Mouse (Mus musculus) CH12.LX (cell line): ENCODE results near the gene Glp2r. TPM values are rescaled to one million over a fixed set of nuclear protein-coding genes. Genes with fewer than 3 reads are reported as not detected.

Source experiments
- DNase-seq: peaks from one replicate; pipeline ENCODE4 v3.0.0-alpha.2; 2013; ENCODE audit errors: extremely low read depth
- H3K27ac ChIP-seq: 2 replicates; pipeline ENCODE4 v1.5.1; 2012; ENCODE audit warnings: low read depth, mild to moderate bottlenecking, control low read depth, moderate library complexity; ENCODE audit not compliant: insufficient read depth
- H3K27me3 ChIP-seq: replicated peaks from 2 replicates; pipeline ENCODE3; 2012; ENCODE audit warnings: inconsistent platforms
- H3K36me3 ChIP-seq, 2 experiments: replicated peaks in 1 of 2; 2 replicates each; pipeline versions ENCODE3 to v1.6.1; 2012; ENCODE audit warnings: inconsistent platforms in 1 of 2, low read length in 1 of 2, mild to moderate bottlenecking in 1 of 2, mixed read lengths in 1 of 2, moderate library complexity in 1 of 2; ENCODE audit not compliant: control insufficient read depth in 1 of 2, insufficient read depth in 1 of 2
- H3K4me1 ChIP-seq, 2 experiments: 2 replicates each; pipeline ENCODE4 v1.6.1; 2012; ENCODE audit warnings: inconsistent platforms in 1 of 2, moderate library complexity in 1 of 2; ENCODE audit not compliant: insufficient read depth in 2 of 2, control insufficient read depth in 1 of 2
- H3K4me2 ChIP-seq: 2 replicates; pipeline ENCODE4 v1.6.1; 2012; ENCODE audit warnings: low read depth, mild to moderate bottlenecking, control low read depth; ENCODE audit not compliant: poor library complexity, insufficient read depth, severe bottlenecking
- H3K4me3 ChIP-seq, 3 experiments: fragments of 150-350 bp in 1 of 3; sonication (generic) in 1 of 3; replicated peaks in 1 of 3; 2 replicates each; pipeline versions ENCODE3 to v1.5.1; 2011 to 2012; ENCODE audit warnings: low read depth in 2 of 3, low read length in 2 of 3, mild to moderate bottlenecking in 2 of 3, moderate library complexity in 2 of 3, control low read depth in 1 of 3, improper control_type of control experiment in 1 of 3, inconsistent platforms in 1 of 3, mixed read lengths in 1 of 3; ENCODE audit not compliant: poor library complexity in 1 of 3
- H3K79me2 ChIP-seq: replicated peaks from 2 replicates; pipeline ENCODE4 v1.6.1; 2012; ENCODE audit warnings: mild to moderate bottlenecking, moderate library complexity; ENCODE audit not compliant: control insufficient read depth, poor library complexity, insufficient read depth, severe bottlenecking; ENCODE audit errors: extremely low read depth
- H3K9ac ChIP-seq: 2 replicates; pipeline ENCODE4 v1.6.1; 2012; ENCODE audit warnings: low read depth, mild to moderate bottlenecking, control low read depth, moderate library complexity; ENCODE audit not compliant: insufficient read depth
- H3K9me3 ChIP-seq: replicated peaks from 2 replicates; pipeline ENCODE3; 2012; ENCODE audit warnings: low read length, inconsistent platforms, mixed read lengths
- BHLHE40 ChIP-seq: IDR thresholded peaks from 2 replicates; pipeline ENCODE4 v1.6.1; 2011; ENCODE audit warnings: mild to moderate bottlenecking, low read depth, low read length, improper control_type of control experiment
- CHD2 ChIP-seq: IDR thresholded peaks from 2 replicates; pipeline ENCODE4 v1.6.1; 2011; ENCODE audit warnings: low read length, improper control_type of control experiment
- CTCF ChIP-seq, 2 experiments: IDR thresholded peaks in 1 of 2; conservative IDR thresholded peaks in 1 of 2; 2 replicates each; pipeline ENCODE4 v1.5.1; 2011 to 2012; ENCODE audit warnings: low read depth in 2 of 2, low read length in 2 of 2, improper control_type of control experiment in 1 of 2, inconsistent platforms in 1 of 2, mild to moderate bottlenecking in 1 of 2, moderate library complexity in 1 of 2
- ETS1 ChIP-seq: conservative IDR thresholded peaks from 2 replicates; pipeline ENCODE4 v1.6.1; 2012; ENCODE audit warnings: low read depth, mild to moderate bottlenecking, inconsistent platforms, low read length, improper control_type of control experiment, moderate library complexity
- HCFC1 ChIP-seq: IDR thresholded peaks from 2 replicates; pipeline ENCODE4 v1.6.1; 2012; ENCODE audit warnings: low read depth, mild to moderate bottlenecking, inconsistent platforms, low read length, improper control_type of control experiment
- JUN ChIP-seq: IDR thresholded peaks from 2 replicates; pipeline ENCODE4 v1.6.1; 2011; ENCODE audit warnings: low read depth, mild to moderate bottlenecking, low read length, improper control_type of control experiment, moderate library complexity; ENCODE audit not compliant: insufficient read depth
- KAT2A ChIP-seq: IDR thresholded peaks from 2 replicates; pipeline ENCODE4 v1.6.1; 2012; ENCODE audit warnings: low read length, improper control_type of control experiment, inconsistent platforms; ENCODE audit not compliant: insufficient replicate concordance
- MAX ChIP-seq: IDR thresholded peaks from 2 replicates; pipeline ENCODE4 v1.6.1; 2011; ENCODE audit warnings: low read length, improper control_type of control experiment
- MYC ChIP-seq: IDR thresholded peaks from 2 replicates; pipeline ENCODE4 v1.6.1; 2011; ENCODE audit warnings: low read depth, mild to moderate bottlenecking, improper control_type of control experiment, low read length
- NRF1 ChIP-seq: IDR thresholded peaks from 2 replicates; pipeline ENCODE4 v1.6.1; 2014; ENCODE audit warnings: low read depth, mild to moderate bottlenecking, inconsistent platforms, low read length, improper control_type of control experiment, moderate library complexity
- PAX5 ChIP-seq: IDR thresholded peaks from 2 replicates; pipeline ENCODE4 v1.6.1; 2012; ENCODE audit warnings: low read length, inconsistent platforms, mixed read lengths
- POLR2AphosphoS2 ChIP-seq: IDR thresholded peaks from 2 replicates; pipeline ENCODE4 v1.6.1; 2011; ENCODE audit warnings: low read depth, low read length, improper control_type of control experiment
- RAD21 ChIP-seq: IDR thresholded peaks from 2 replicates; pipeline ENCODE4 v1.6.1; 2011; ENCODE audit warnings: low read depth, mild to moderate bottlenecking, low read length, improper control_type of control experiment, moderate library complexity
- SMC3 ChIP-seq: IDR thresholded peaks from 2 replicates; pipeline ENCODE4 v1.6.1; 2011; ENCODE audit warnings: low read depth, low read length, improper control_type of control experiment
- TCF12 ChIP-seq: IDR thresholded peaks from 2 replicates; pipeline ENCODE4 v1.6.1; 2014; ENCODE audit warnings: low read depth, mild to moderate bottlenecking, inconsistent platforms, low read length, improper control_type of control experiment
- ZC3H11A ChIP-seq: IDR thresholded peaks from 2 replicates; pipeline ENCODE4 v1.6.1; 2012; ENCODE audit warnings: low read depth, mild to moderate bottlenecking, inconsistent platforms, low read length, improper control_type of control experiment
- ZKSCAN1 ChIP-seq: IDR thresholded peaks from 2 replicates; pipeline ENCODE4 v1.6.1; 2012; ENCODE audit warnings: low read depth, inconsistent platforms, low read length, improper control_type of control experiment, borderline replicate concordance
- dilution Hi-C: fragments of 300-500 bp; cut with MboI; formaldehyde crosslinking; loops from 2 replicates; pipeline ENCODE4 v1.14.3; 2020; ENCODE audit warnings: low sequenced_read_pairs; ENCODE audit not compliant: extremely low pct_unique_long_range_greater_than_20kb, extremely low pct_ligation_motif_present
- in situ Hi-C: fragments of 300-500 bp; cut with MboI; formaldehyde crosslinking; loops from 3 replicates; pipeline ENCODE4 v1.14.3; 2019; ENCODE audit warnings: low sequenced_read_pairs, low pct_ligation_motif_present, low pct_unique_long_range_greater_than_20kb, mixed read lengths
- polyA plus RNA-seq: library from polyadenylated mRNA; unstranded; fragments of >175 nt; gene quantifications from 2 replicates; pipeline ENCODE4 v1.2.1, GENCODE M21; 2012; ENCODE audit warnings: low read depth; ENCODE audit not compliant: insufficient read length
- total RNA-seq, 2 experiments: library from RNA; depleted of rRNA; stranded (reverse); fragments of 300-350 nt in 1 of 2; fragments of >200 nt in 1 of 2; gene quantifications; 2 replicates each; pipeline ENCODE4 v1.2.3; 2012 to 2014

Glp2r gene
- total and polyA plus RNA-seq, 3 experiments, result 0.04 to 0.09 (median 0.07) TPM

DNA sequence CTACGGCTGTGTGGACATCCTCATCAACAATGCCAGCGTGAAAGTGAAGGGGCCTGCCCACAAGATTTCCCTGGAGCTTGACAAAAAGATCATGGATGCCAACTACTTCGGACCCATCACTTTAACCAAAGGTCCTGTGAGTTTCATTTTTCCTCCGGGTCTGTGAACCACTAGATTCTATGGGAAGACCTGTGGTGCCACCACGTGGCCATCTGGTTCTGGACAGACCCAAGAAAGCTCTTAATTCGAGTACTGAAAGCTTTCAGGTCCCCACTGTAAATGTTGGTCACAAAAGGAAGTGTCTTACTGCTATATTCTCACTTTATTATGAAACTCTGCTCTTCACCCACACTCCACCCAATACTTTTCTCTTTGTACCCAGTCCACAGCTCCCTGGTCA, 40.6 kb upstream of the Glp2r start:
- in situ Hi-C loops, result no loop called here
- peak overlapping the region in 1 of 3 experiments; percentile 2 for H3K4me3 ChIP-seq
- no peak overlapping the region for H3K9ac ChIP-seq
- H3K27me3 ChIP-seq, result peaks cover 17% of the 10 kb centered on the region
- H3K36me3 ChIP-seq, result no peaks in the 10 kb centered on the region
- H3K79me2 ChIP-seq, result no peaks in the 10 kb centered on the region
- H3K4me2 ChIP-seq, result peak overlapping the region; percentile 68
- no peak overlapping the region for H3K27ac ChIP-seq
- H3K9me3 ChIP-seq, result no peaks in the 10 kb centered on the region
- dilution Hi-C loops, result no loop called here
- peaks cover 0 to 3% of the 10 kb centered on the region in 2 experiments; a peak in 2 of 4 replicates for H3K4me1 ChIP-seq
- peak; percentile 40 for DNase-seq
- TF ChIP-seq JUN (no peak), POLR2AphosphoS2 (no peak), NRF1 (no peak), KAT2A (no peak), PAX5 (no peak), BHLHE40 (no peak), ETS1 (no peak), TCF12 (no peak), ZC3H11A (no peak), CTCF (conservative IDR thresholded peaks at IDR 0.05 in 1 of 2, IDR thresholded peaks at IDR 0.05 in 1 of 2; ENCODE audit: low read depth in 2 of 2, low read length in 2 of 2) (peak in 1 of 2 experiments; percentile 84; a peak in 2 of 4 replicates), CHD2 (no peak), HCFC1 (no peak), MAX (peak; percentile 73), RAD21 (peak; percentile 88), ZKSCAN1 (no peak), MYC (peak; percentile 24; the same call in 1 of the 2 replicates), SMC3 (peak; percentile 58)

DNA sequence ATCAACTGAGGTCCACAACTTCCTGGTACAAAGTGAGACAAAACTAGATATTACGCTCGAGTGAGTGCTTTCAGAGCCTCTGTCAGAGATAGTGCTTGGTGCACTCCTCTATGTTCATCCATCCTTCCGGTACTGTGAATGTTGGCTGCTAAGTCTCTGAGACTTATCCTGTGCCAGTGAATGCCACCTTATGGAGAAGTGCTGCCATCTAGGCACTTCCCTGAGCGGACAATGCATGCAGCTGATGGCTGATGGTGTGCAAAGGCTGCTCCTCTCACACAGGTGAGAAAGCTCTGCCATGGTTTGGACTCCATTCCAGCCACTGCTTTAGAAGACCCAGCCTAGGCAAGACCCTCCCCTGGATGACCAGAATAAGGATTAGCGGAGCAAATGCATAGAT, 37.1 kb upstream of the Glp2r start:
- Histone ChIP-seq H3K79me2 (no peaks in the 10 kb centered on the region), H3K4me2 (no peak overlapping the region), H3K27ac (no peak overlapping the region), H3K9me3 (peaks cover 2% of the 10 kb centered on the region), H3K27me3 (peaks cover 19% of the 10 kb centered on the region), H3K4me1 (peaks cover 0 to 3% of the 10 kb centered on the region in 2 experiments; a peak in 2 of 4 replicates), H3K4me3 (no peak overlapping the region), H3K36me3 (no peaks in the 10 kb centered on the region), H3K9ac (no peak overlapping the region)
- DNase-seq, result no peak
- dilution Hi-C loops (no loop called here), in situ Hi-C loops (no loop called here)
- 0 out of 4 replicates have a peak, but pooled peaks of 1 of the 2 experiments have one; percentile 19 for TF ChIP-seq CTCF (conservative IDR thresholded peaks at IDR 0.05 in 1 of 2, IDR thresholded peaks at IDR 0.05 in 1 of 2; ENCODE audit: low read depth in 2 of 2, low read length in 2 of 2)
- no peak for TF ChIP-seq PAX5
